16 mouse cellular contexts compared by ENCODE assay signal in the genomic region with DNA sequence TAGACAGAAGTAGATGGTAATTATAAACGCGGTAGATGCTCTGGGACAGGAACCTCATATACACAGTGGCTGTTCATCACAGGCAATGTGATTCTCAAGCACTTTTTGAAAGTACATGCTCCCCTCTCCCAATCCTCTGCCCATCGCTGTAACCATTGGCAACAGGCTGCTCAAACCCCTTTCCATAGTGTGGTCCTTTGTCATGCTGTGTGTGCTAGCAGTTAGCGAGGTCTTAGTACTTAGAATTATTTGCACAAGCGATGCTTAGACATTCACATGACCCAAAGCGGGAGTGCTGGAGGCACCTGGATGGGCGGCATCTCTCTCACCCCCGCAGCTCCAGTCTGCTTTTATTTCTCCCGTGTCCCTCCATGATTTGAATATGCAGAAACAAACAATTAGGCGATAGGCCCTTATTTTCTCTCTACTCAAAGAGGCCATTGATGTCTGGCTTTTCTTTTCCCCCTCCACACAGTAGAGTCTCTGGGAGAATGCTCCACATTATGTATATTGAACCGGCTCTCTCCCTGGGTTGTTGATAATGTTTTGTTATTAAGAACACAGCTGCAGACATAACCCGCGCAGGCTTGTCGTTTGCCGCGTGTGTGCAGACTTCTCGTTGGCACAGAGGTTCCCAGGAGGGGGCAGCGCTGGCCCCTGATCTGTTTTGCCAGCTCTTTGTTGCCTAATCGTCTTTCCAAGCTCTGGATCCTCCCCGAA. TPM values are rescaled to one million over a fixed set of nuclear protein-coding genes. Genes with fewer than 3 reads are reported as not detected.
DNase-seq lines count a peak whose midpoint lies in the region; ATAC-seq lines count a peak whose summit lies in the region.
"Had no signal": no experiment of that assay in that cellular context is flagged by ENCODE, and none has a peak within 500 bp of the region (broad histone marks: within the 10 kb centered on the region; RNA-seq: fewer than 3 reads in every experiment).

No protein-coding gene starts in this region.

- ATAC-seq in neural tube, embryonic 11.5 days (ENCODE audit: insufficient read depth, low FRiP score, low TSS enrichment), result peak; percentile 61
- peak; percentile 83 for ATAC-seq in forebrain, embryonic 16.5 days
- ATAC-seq in midbrain, embryonic 12.5 days (ENCODE audit: low FRiP score, low read depth), result peak; percentile 89
- no peak for ATAC-seq in frontal cortex, adult (ENCODE audit: low TSS enrichment)
- ATAC-seq: intestine, embryonic 16.5 days had no signal

- H3K27ac ChIP-seq in neural tube, embryonic 11.5 days (ENCODE audit: low read depth, low read length), result peak overlapping the region; percentile 1; the same call in 1 of the 2 replicates
- peak overlapping the region; percentile 75 for H3K27ac ChIP-seq in forebrain, embryonic 16.5 days (ENCODE audit: low read length)
- H3K27ac ChIP-seq in midbrain, embryonic 12.5 days (replicated peaks), result peak overlapping the region; percentile 73
- H3K27ac ChIP-seq: embryonic facial prominence, embryonic 12.5 days; liver, embryonic 13.5 days had no signal

- no peak overlapping the region; the same call in 1 of the 2 replicates for H3K9ac ChIP-seq in neural tube, embryonic 11.5 days (ENCODE audit: low read length)
- peak overlapping the region; percentile 39; the same call in 1 of the 2 replicates for H3K9ac ChIP-seq in forebrain, embryonic 16.5 days (replicated peaks; ENCODE audit: low read depth, low read length)
- H3K9ac ChIP-seq in midbrain, embryonic 12.5 days (replicated peaks), result peak overlapping the region; percentile 31; the same call in 1 of the 2 replicates
- H3K9ac ChIP-seq: embryonic facial prominence, embryonic 12.5 days; liver, embryonic 13.5 days had no signal

- H3K4me2 ChIP-seq in neural tube, embryonic 11.5 days (ENCODE audit: low read depth), result no peak overlapping the region
- peak overlapping the region; percentile 34 for H3K4me2 ChIP-seq in forebrain, embryonic 16.5 days (ENCODE audit: low read length)
- peak overlapping the region; percentile 36 for H3K4me2 ChIP-seq in midbrain, embryonic 12.5 days (replicated peaks)
- H3K4me2 ChIP-seq: embryonic facial prominence, embryonic 12.5 days; liver, embryonic 13.5 days had no signal

- no peaks in the 10 kb centered on the region for H3K27me3 ChIP-seq in neural tube, embryonic 11.5 days (ENCODE audit: control insufficient read depth, insufficient read depth, low read length)
- H3K27me3 ChIP-seq in forebrain, embryonic 16.5 days (replicated peaks; ENCODE audit: control insufficient read depth, insufficient read depth, low read length), result no peaks in the 10 kb centered on the region
- peaks cover 10% of the 10 kb centered on the region; the same call in 1 of the 2 replicates for H3K27me3 ChIP-seq in midbrain, embryonic 12.5 days
- H3K27me3 ChIP-seq: embryonic facial prominence, embryonic 12.5 days had no signal

- DNase-seq in neural tube, embryonic 11.5 days (ENCODE audit: low spot score), result peak; percentile 57
- DNase-seq in neural tube, embryonic 10.5 days (ENCODE audit: extremely low spot score, low spot score), result no peak
- DNase-seq in adrenal gland, postnatal 25 days, result no peak
- no peak for DNase-seq in gastrocnemius, postnatal 10 days
- no peak for DNase-seq in ovary, postnatal 36 days (ENCODE audit: low spot score)
- DNase-seq: kidney, postnatal 25 days; liver, embryonic 13.5 days; lung, postnatal 4 days; thymus, postnatal 25 days had no signal

- 36% methylated on average over 20 of the region's 20 CpGs for WGBS in neural tube, embryonic 11.5 days
- WGBS in forebrain, embryonic 16.5 days, result 4% methylated on average over 20 of the region's 20 CpGs
- 17% methylated on average over 20 of the region's 20 CpGs for WGBS in midbrain, embryonic 12.5 days

- H3K36me3 ChIP-seq in neural tube, embryonic 11.5 days (ENCODE audit: control insufficient read depth, insufficient read depth, low read length), result no peaks in the 10 kb centered on the region
- no peaks in the 10 kb centered on the region for H3K36me3 ChIP-seq in forebrain, embryonic 16.5 days (ENCODE audit: control insufficient read depth, insufficient read depth)
- no peaks in the 10 kb centered on the region for H3K36me3 ChIP-seq in midbrain, embryonic 12.5 days
- H3K36me3 ChIP-seq: embryonic facial prominence, embryonic 12.5 days; G1E; liver, embryonic 13.5 days had no signal

- H3K4me1 ChIP-seq in neural tube, embryonic 11.5 days (ENCODE audit: control insufficient read depth, insufficient read depth, low read length), result no peaks in the 10 kb centered on the region
- peaks cover 24% of the 10 kb centered on the region for H3K4me1 ChIP-seq in forebrain, embryonic 16.5 days (replicated peaks; ENCODE audit: control insufficient read depth, insufficient read depth, low read length)
- peaks cover 25% of the 10 kb centered on the region for H3K4me1 ChIP-seq in midbrain, embryonic 12.5 days
- H3K4me1 ChIP-seq: embryonic facial prominence, embryonic 12.5 days; liver, embryonic 13.5 days had no signal

- H3K9me3 ChIP-seq in neural tube, embryonic 11.5 days (ENCODE audit: control insufficient read depth, low read length), result no peaks in the 10 kb centered on the region
- no peaks in the 10 kb centered on the region for H3K9me3 ChIP-seq in forebrain, embryonic 16.5 days (ENCODE audit: control insufficient read depth, low read length)
- H3K9me3 ChIP-seq in midbrain, embryonic 12.5 days, result no peaks in the 10 kb centered on the region
- H3K9me3 ChIP-seq: embryonic facial prominence, embryonic 12.5 days; G1E; liver, embryonic 13.5 days had no signal

- H3K4me3 ChIP-seq in neural tube, embryonic 11.5 days (ENCODE audit: low read depth, low read length), result no peak overlapping the region
- H3K4me3 ChIP-seq in forebrain, embryonic 16.5 days (replicated peaks; ENCODE audit: low read length), result peak overlapping the region; percentile 5; the same call in 1 of the 2 replicates
- peak overlapping the region; percentile 4; the same call in 1 of the 2 replicates for H3K4me3 ChIP-seq in midbrain, embryonic 12.5 days
- H3K4me3 ChIP-seq: embryonic facial prominence, embryonic 12.5 days; liver, embryonic 13.5 days; myocyte had no signal

RNA-seq across cellular contexts. Expression of gene Ran, which starts 32.9 kb away (rescaled TPM):
- polyA plus RNA-seq in neural tube, embryonic 11.5 days (2014; fragmentation: Nextera tagmentation; extraction: Ambion mirVana), result 781 and 804 TPM in 2 replicates
- 436 and 440 TPM in 2 replicates for polyA plus RNA-seq in forebrain, embryonic 16.5 days (2015; fragmentation: Nextera tagmentation; extraction: Ambion mirVana)
- 711 and 712 TPM in 2 replicates for polyA plus RNA-seq in midbrain, embryonic 12.5 days (2016; fragmentation: Nextera tagmentation; extraction: Ambion mirVana)
- total RNA-seq in adrenal gland, postnatal 25 days (2021), result 194 and 222 TPM in 2 replicates
- 10 to 100 TPM; 88.5 to 91.3 TPM for total RNA-seq in gastrocnemius, postnatal 10 days (2021)

RNA-seq across cellular contexts. Expression of gene Adgrd1, which starts 43.8 kb away (rescaled TPM):
- polyA plus RNA-seq in neural tube, embryonic 11.5 days (2014; fragmentation: Nextera tagmentation; extraction: Ambion mirVana), result 0.16 TPM in 2 replicates
- 0.22 and 0.37 TPM in 2 replicates for polyA plus RNA-seq in forebrain, embryonic 16.5 days (2015; fragmentation: Nextera tagmentation; extraction: Ambion mirVana)
- polyA plus RNA-seq in midbrain, embryonic 12.5 days (2016; fragmentation: Nextera tagmentation; extraction: Ambion mirVana), result 0.07 and 0.11 TPM in 2 replicates
- total RNA-seq in adrenal gland, postnatal 25 days (2021), result 1.6 and 2.3 TPM in 2 replicates
- total RNA-seq in gastrocnemius, postnatal 10 days (2021), result 10 to 100 TPM in 1 of 2 experiments, 1 to 10 TPM in 1; 5.8 to 10.3 TPM
- polyA plus RNA-seq: G1E had no signal

RNA-seq across cellular contexts. Expression of gene Stx2, which starts 44.4 kb away (rescaled TPM):
- polyA plus RNA-seq in neural tube, embryonic 11.5 days (2014; fragmentation: Nextera tagmentation; extraction: Ambion mirVana), result 32.7 and 34.0 TPM in 2 replicates
- polyA plus RNA-seq in forebrain, embryonic 16.5 days (2015; fragmentation: Nextera tagmentation; extraction: Ambion mirVana), result 15.3 and 18.0 TPM in 2 replicates
- polyA plus RNA-seq in midbrain, embryonic 12.5 days (2016; fragmentation: Nextera tagmentation; extraction: Ambion mirVana), result 25.5 and 26.0 TPM in 2 replicates
- total RNA-seq in adrenal gland, postnatal 25 days (2021), result 34.1 and 43.9 TPM in 2 replicates
- total RNA-seq in gastrocnemius, postnatal 10 days (2021), result 10 to 100 TPM; 11.5 to 15.3 TPM

Comparison
In these comparisons a context has a peak if more than half of its experiments do, and no peak if none do; other contexts are left out.
1. H3K27ac ChIP-seq: peak in every context shown above with its lines; median percentile 75 in forebrain, embryonic 16.5 days; 73 in midbrain, embryonic 12.5 days; 1 in neural tube, embryonic 11.5 days.